Mouse (Mus musculus): ENCODE data around the gene Pdzd2. TPM values are rescaled to one million over a fixed set of nuclear protein-coding genes. Genes with fewer than 3 reads are reported as not detected.

The Pdzd2 gene
- total and polyA plus RNA-seq, 2 experiments from 2014 or later = 15.9 to 40.6 TPM

DNA sequence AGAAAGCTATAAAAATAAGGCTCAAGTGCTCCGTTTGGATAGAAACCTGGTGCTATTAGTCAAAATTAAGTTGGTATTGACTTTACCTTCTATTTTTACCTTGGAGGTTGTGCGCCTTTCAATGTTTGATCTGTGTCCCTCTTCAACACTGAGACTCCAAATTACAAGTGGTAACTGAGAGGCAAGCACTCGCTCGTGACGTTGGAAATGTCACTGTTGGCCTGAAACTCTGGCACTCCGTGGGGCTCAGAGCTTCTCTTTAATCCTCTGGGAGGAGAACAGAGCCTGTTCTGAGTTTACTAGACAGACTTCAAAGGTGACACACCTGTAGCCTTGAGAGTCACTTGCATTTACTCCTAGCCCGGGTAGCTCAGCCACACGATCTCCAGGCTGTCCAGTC is 120.5 kb downstream of the Pdzd2 start:
- H3K9me3 ChIP-seq (ENCODE audit: low read length) = no peaks in the 10 kb centered on the region
- H3K4me2 ChIP-seq (ENCODE audit: low read depth, low read length) = no peak overlapping the region
- no peaks in the 10 kb centered on the region for H3K4me1 ChIP-seq (ENCODE audit: insufficient read depth, low read length)
- H3K9ac ChIP-seq (replicated peaks; ENCODE audit: low read length) = no peak overlapping the region
- ATAC-seq (no peak), DNase-seq (ENCODE audit: low spot score) (no peak)
- no peak overlapping the region for H3K4me3 ChIP-seq (ENCODE audit: low read length)
- no peaks in the 10 kb centered on the region for H3K27me3 ChIP-seq (ENCODE audit: insufficient read depth, low read length)
- H3K36me3 ChIP-seq (ENCODE audit: insufficient read depth, low read length) = no peaks in the 10 kb centered on the region
- TF ChIP-seq CTCF (IDR thresholded peaks at IDR 0.05; ENCODE audit: low read depth) = no peak
- 85% methylated on average over 8 of the region's 8 CpGs for WGBS
- H3K27ac ChIP-seq = no peak overlapping the region

- Histone ChIP-seq H3K36me3 (ENCODE audit: insufficient read depth, low read length) (no peaks in the 10 kb centered on the region), H3K9me3 (ENCODE audit: low read length) (no peaks in the 10 kb centered on the region), H3K27ac (no peak overlapping the region), H3K9ac (replicated peaks; ENCODE audit: low read length) (no peak overlapping the region), H3K4me1 (ENCODE audit: insufficient read depth, low read length) (no peaks in the 10 kb centered on the region), H3K4me3 (ENCODE audit: low read length) (no peak overlapping the region), H3K27me3 (ENCODE audit: insufficient read depth, low read length) (no peaks in the 10 kb centered on the region), H3K4me2 (ENCODE audit: low read depth, low read length) (no peak overlapping the region)
- 75% methylated on average over 11 of the region's 11 CpGs for WGBS
- ATAC-seq = peak; percentile 43; the same call in 1 of the 2 replicates
- DNase-seq (ENCODE audit: low spot score) = no peak
- no peak for TF ChIP-seq CTCF (IDR thresholded peaks at IDR 0.05; ENCODE audit: low read depth)
These were observed 122.1 kb downstream of the Pdzd2 start for GRCm38 (mm10) chr15:12617651-12618050.

DNA sequence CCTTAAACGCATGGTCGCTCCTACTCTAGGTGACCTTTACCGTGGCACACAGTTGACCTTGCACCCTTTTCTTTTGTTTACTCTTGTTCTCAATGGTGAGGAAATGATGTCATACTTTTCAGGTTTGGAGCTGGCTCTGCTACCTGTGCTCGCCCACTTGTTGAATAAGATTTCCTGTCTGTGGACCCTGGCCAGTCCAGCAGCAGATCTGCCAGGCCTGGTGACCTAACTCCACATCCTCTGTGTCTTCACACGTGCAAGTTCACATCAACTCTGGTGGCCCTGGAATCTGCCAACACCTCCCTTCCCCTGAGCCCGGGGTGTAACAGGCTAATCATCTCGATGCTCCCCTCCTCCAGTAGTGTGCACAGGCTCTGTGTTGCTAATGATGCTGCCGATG is 122.5 kb downstream of the Pdzd2 start:
- H3K36me3 ChIP-seq (ENCODE audit: insufficient read depth, low read length) = no peaks in the 10 kb centered on the region
- no peak overlapping the region for H3K4me2 ChIP-seq (ENCODE audit: low read depth, low read length)
- H3K4me3 ChIP-seq (ENCODE audit: low read length) = no peak overlapping the region
- ATAC-seq (peak; percentile 8; the same call in 1 of the 2 replicates), DNase-seq (ENCODE audit: low spot score) (no peak)
- H3K4me1 ChIP-seq (ENCODE audit: insufficient read depth, low read length) = no peaks in the 10 kb centered on the region
- H3K27ac ChIP-seq = no peak overlapping the region
- H3K9ac ChIP-seq (replicated peaks; ENCODE audit: low read length) = no peak overlapping the region
- no peaks in the 10 kb centered on the region for H3K9me3 ChIP-seq (ENCODE audit: low read length)
- no peaks in the 10 kb centered on the region for H3K27me3 ChIP-seq (ENCODE audit: insufficient read depth, low read length)
- whole genome bisulfite sequencing = 81% methylated on average over 8 of the region's 8 CpGs
- TF ChIP-seq CTCF (IDR thresholded peaks at IDR 0.05; ENCODE audit: low read depth) = no peak

DNA sequence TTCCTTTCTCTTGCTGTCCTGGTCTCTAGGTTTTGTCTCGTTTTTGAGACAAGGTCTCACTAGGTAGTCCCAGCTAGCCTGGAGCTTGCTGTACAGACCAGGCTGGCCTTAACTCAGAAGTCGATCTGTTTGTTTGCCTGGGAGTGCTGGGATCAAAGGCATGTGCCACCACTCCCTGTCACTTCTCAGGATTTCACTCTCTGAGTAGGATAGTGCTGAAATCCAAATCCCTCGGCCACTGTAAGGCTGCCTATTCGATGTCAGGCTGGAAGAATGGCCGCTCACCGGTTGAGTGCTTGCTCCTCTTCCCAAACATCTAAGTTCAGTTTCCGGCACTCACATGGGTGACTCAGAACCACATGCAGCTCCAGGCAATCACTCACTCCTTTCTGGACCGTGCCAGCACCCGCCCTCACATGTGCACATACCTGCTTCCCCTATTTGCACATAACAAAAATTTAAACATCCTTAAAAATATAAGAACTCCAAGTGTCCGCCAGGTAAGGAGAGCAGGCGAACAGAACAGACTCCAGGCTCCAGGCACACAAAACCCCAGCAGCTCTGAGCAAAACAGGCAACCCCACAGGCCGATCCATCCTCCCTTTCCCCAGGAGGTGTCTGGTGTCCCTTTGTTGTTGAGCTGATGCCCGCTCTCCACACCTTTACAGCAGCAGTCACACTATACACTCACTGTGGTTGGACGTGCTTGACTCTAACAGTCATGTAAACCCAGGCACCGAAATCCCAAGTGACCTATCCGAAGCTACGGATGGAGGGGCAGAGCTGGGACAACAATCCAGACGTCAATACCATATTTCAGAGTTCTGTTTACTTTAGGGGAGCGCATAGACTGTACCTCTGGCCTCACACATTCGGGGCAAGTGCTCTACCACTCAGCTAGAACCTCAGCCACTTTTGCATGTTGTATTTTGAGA is 124.5 kb downstream of the Pdzd2 start:
- Histone ChIP-seq H3K27me3 (ENCODE audit: insufficient read depth, low read length) (no peaks in the 10 kb centered on the region), H3K4me3 (ENCODE audit: low read length) (no peak overlapping the region), H3K36me3 (ENCODE audit: insufficient read depth, low read length) (no peaks in the 10 kb centered on the region), H3K27ac (no peak overlapping the region), H3K4me2 (ENCODE audit: low read depth, low read length) (no peak overlapping the region), H3K9me3 (ENCODE audit: low read length) (no peaks in the 10 kb centered on the region), H3K4me1 (ENCODE audit: insufficient read depth, low read length) (no peaks in the 10 kb centered on the region), H3K9ac (replicated peaks; ENCODE audit: low read length) (no peak overlapping the region)
- no peak for TF ChIP-seq CTCF (IDR thresholded peaks at IDR 0.05; ENCODE audit: low read depth)
- DNase-seq (ENCODE audit: low spot score) (no peak), ATAC-seq (no peak)
- WGBS = 73% methylated on average over 20 of the region's 20 CpGs

- ATAC-seq = no peak
- Histone ChIP-seq H3K27ac (no peak overlapping the region), H3K9me3 (ENCODE audit: low read length) (no peaks in the 10 kb centered on the region), H3K27me3 (ENCODE audit: insufficient read depth, low read length) (no peaks in the 10 kb centered on the region), H3K4me1 (ENCODE audit: insufficient read depth, low read length) (no peaks in the 10 kb centered on the region), H3K4me3 (ENCODE audit: low read length) (no peak overlapping the region), H3K4me2 (ENCODE audit: low read depth, low read length) (no peak overlapping the region), H3K36me3 (ENCODE audit: insufficient read depth, low read length) (no peaks in the 10 kb centered on the region), H3K9ac (replicated peaks; ENCODE audit: low read length) (no peak overlapping the region)
- DNase-seq (ENCODE audit: low spot score) = peak; percentile 38
- no peak for TF ChIP-seq CTCF (IDR thresholded peaks at IDR 0.05; ENCODE audit: low read depth)
- 26% methylated on average over 9 of the region's 9 CpGs for WGBS
These were observed 125.7 kb downstream of the Pdzd2 start for GRCm38 (mm10) chr15:12614011-12614410.

- Histone ChIP-seq H3K9ac (replicated peaks; ENCODE audit: low read length) (no peak overlapping the region), H3K27me3 (ENCODE audit: insufficient read depth, low read length) (no peaks in the 10 kb centered on the region), H3K4me2 (ENCODE audit: low read depth, low read length) (no peak overlapping the region), H3K4me1 (ENCODE audit: insufficient read depth, low read length) (no peaks in the 10 kb centered on the region), H3K27ac (no peak overlapping the region), H3K4me3 (ENCODE audit: low read length) (no peak overlapping the region), H3K9me3 (ENCODE audit: low read length) (no peaks in the 10 kb centered on the region), H3K36me3 (ENCODE audit: insufficient read depth, low read length) (no peaks in the 10 kb centered on the region)
- TF ChIP-seq CTCF (IDR thresholded peaks at IDR 0.05; ENCODE audit: low read depth) = no peak
- ATAC-seq (no peak), DNase-seq (ENCODE audit: low spot score) (no peak)
- WGBS = 74% methylated on average over 7 of the region's 7 CpGs
These were observed 126.6 kb downstream of the Pdzd2 start for GRCm38 (mm10) chr15:12612944-12613675.
